8 mouse cellular contexts compared by ENCODE assay signal in the genomic region with DNA sequence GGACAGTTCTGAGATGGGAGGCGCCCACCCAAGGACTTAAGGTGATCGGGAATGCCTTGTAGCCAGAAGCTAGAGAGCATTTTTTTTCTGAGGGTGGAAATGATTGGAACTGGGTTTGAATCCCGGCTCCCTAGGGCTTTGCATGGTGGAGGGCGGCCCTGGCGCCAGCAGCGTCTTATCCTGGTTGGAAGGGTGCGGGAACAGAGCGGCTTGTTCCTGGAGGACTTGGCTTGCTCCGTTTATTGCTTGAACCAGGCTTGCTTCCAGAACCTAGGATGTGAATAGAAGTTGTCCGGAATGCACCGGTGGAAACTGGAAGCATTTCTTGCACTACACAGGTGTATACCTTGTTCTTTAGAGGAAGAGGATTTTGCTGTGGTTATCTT. TPM values are rescaled to one million over a fixed set of nuclear protein-coding genes. Genes with fewer than 3 reads are reported as not detected.
A peak's percentile ranks its signal among the peaks of the same experiment; 100 is the strongest.
DNase-seq lines count a peak whose midpoint lies in the region; ATAC-seq and TF ChIP-seq lines count a peak whose summit lies in the region.

No protein-coding gene starts in this region.

- ATAC-seq in forebrain, embryonic 15.5 days (replicated peaks): no peak
- ATAC-seq in intestine, embryonic 16.5 days: no peak; the same call in 1 of the 2 replicates
- no peak for ATAC-seq in lung, postnatal 0 days

- no peak for TF ChIP-seq EP300 in lung, postnatal 0 days (IDR thresholded peaks at IDR 0.05)

- H3K27ac ChIP-seq in forebrain, embryonic 15.5 days (replicated peaks): no peak overlapping the region
- no peak overlapping the region for H3K27ac ChIP-seq in intestine, embryonic 16.5 days (ENCODE audit: low read length)
- H3K27ac ChIP-seq in lung, postnatal 0 days (ENCODE audit: low read length): no peak overlapping the region

- H3K36me3 ChIP-seq in forebrain, embryonic 15.5 days: no peaks in the 10 kb centered on the region
- H3K36me3 ChIP-seq in intestine, embryonic 16.5 days (ENCODE audit: control insufficient read depth, insufficient read depth, low read length): no peaks in the 10 kb centered on the region
- no peaks in the 10 kb centered on the region for H3K36me3 ChIP-seq in lung, postnatal 0 days (ENCODE audit: insufficient read depth, low read length)

- intact Hi-C loops in gastrocnemius, postnatal 14 days (cut with DNase I; ENCODE audit: low total_unique reads): no loop called here
- intact Hi-C loops in left cerebral cortex, postnatal 36 days (cut with DNase I): no loop called here

- WGBS in forebrain, embryonic 15.5 days: 17% methylated on average over 11 of the region's 11 CpGs
- 15% methylated on average over 11 of the region's 11 CpGs for WGBS in intestine, embryonic 16.5 days
- WGBS in lung, postnatal 0 days: 13% methylated on average over 11 of the region's 11 CpGs

- no peak for TF ChIP-seq CTCF in lung, postnatal 0 days (IDR thresholded peaks at IDR 0.05)

- peak; percentile 50 for DNase-seq in gastrocnemius, adult 18-20 months (ENCODE audit: low spot score)
- no peak for DNase-seq in gastrocnemius, postnatal 14 days
- DNase-seq in lung, postnatal 0 days (ENCODE audit: low spot score): peak; percentile 26
- DNase-seq in right cerebral cortex, postnatal 36 days (ENCODE audit: low spot score in 2 of 2): no peak
- DNase-seq in left cerebral cortex, postnatal 36 days (ENCODE audit: low spot score in 2 of 2): no peak
- no peak for DNase-seq in cerebellum, adult 9-11 months

- H3K4me1 ChIP-seq in forebrain, embryonic 15.5 days: peaks cover 12% of the 10 kb centered on the region
- H3K4me1 ChIP-seq in intestine, embryonic 16.5 days (ENCODE audit: control insufficient read depth, insufficient read depth, low read length): no peaks in the 10 kb centered on the region
- peaks cover 2% of the 10 kb centered on the region; the same call in 1 of the 2 replicates for H3K4me1 ChIP-seq in lung, postnatal 0 days (ENCODE audit: insufficient read depth, low read depth, low read length)

- H3K9ac ChIP-seq in forebrain, embryonic 15.5 days (replicated peaks): peak overlapping the region; percentile 44; the same call in 1 of the 2 replicates
- peak overlapping the region; percentile 75 for H3K9ac ChIP-seq in intestine, embryonic 16.5 days (ENCODE audit: low read depth, low read length)
- no peak overlapping the region; the same call in 1 of the 2 replicates for H3K9ac ChIP-seq in lung, postnatal 0 days (replicated peaks; ENCODE audit: low read depth)

- H3K9me3 ChIP-seq in forebrain, embryonic 15.5 days: no peaks in the 10 kb centered on the region
- H3K9me3 ChIP-seq in intestine, embryonic 16.5 days (ENCODE audit: control insufficient read depth, low read length): no peaks in the 10 kb centered on the region
- no peaks in the 10 kb centered on the region for H3K9me3 ChIP-seq in lung, postnatal 0 days (ENCODE audit: low read length)

- peak overlapping the region; percentile 48 for H3K4me3 ChIP-seq in forebrain, embryonic 15.5 days
- H3K4me3 ChIP-seq in intestine, embryonic 16.5 days (ENCODE audit: low read length): peak overlapping the region; percentile 66
- peak overlapping the region; percentile 57 for H3K4me3 ChIP-seq in lung, postnatal 0 days (ENCODE audit: low read depth, low read length)

- peaks cover 25% of the 10 kb centered on the region; the same call in 1 of the 2 replicates for H3K27me3 ChIP-seq in forebrain, embryonic 15.5 days
- H3K27me3 ChIP-seq in intestine, embryonic 16.5 days (replicated peaks; ENCODE audit: control insufficient read depth, insufficient read depth, low read length): 0 out of 2 replicates have a peak, but pooled peaks cover 2% of the 10 kb centered on the region
- H3K27me3 ChIP-seq in lung, postnatal 0 days (replicated peaks; ENCODE audit: insufficient read depth, low read length): 0 out of 2 replicates have a peak, but pooled peaks cover 4% of the 10 kb centered on the region

- H3K4me2 ChIP-seq in forebrain, embryonic 15.5 days (replicated peaks): peak overlapping the region; percentile 97
- H3K4me2 ChIP-seq in intestine, embryonic 16.5 days (ENCODE audit: low read depth, low read length): peak overlapping the region; percentile 97
- peak overlapping the region; percentile 92 for H3K4me2 ChIP-seq in lung, postnatal 0 days (replicated peaks; ENCODE audit: low read depth, low read length)

RNA-seq across cellular contexts. Expression of gene Arhgef3, which starts 0.6 kb away (rescaled TPM):
- 10 to 100 TPM; 11.4 to 20.5 TPM for total RNA-seq in gastrocnemius, adult 18-20 months (2021)
- 10 to 100 TPM; 15.1 to 15.8 TPM for total RNA-seq in gastrocnemius, postnatal 14 days (2021)
- 3.7 and 4.9 TPM in 2 replicates for polyA plus RNA-seq in forebrain, embryonic 15.5 days (2015; fragmentation: Nextera tagmentation; extraction: Ambion mirVana)
- polyA plus RNA-seq in intestine, embryonic 16.5 days (2015; fragmentation: Nextera tagmentation; extraction: Ambion mirVana): 12.0 and 13.0 TPM in 2 replicates
- polyA plus RNA-seq in lung, postnatal 0 days (2015; fragmentation: Nextera tagmentation; extraction: Ambion mirVana): 37.3 and 44.8 TPM in 2 replicates
- 10 to 100 TPM; 66.5 to 67.7 TPM for total RNA-seq in left cerebral cortex, postnatal 36 days (2021)

Comparison
In these comparisons a context has a peak if more than half of its experiments do, and no peak if none do; other contexts are left out.
1. DNase-seq: peak in gastrocnemius, adult 18-20 months (single experiment) and lung, postnatal 0 days (single experiment); none in gastrocnemius, postnatal 14 days (single experiment), right cerebral cortex, postnatal 36 days (0 of 2), left cerebral cortex, postnatal 36 days (0 of 2) and cerebellum, adult 9-11 months (single experiment).
2. Peak in every context shown above with its lines, with median percentiles within 50 percentile points of each other: H3K4me2 ChIP-seq and H3K4me3 ChIP-seq.